Mouse (Mus musculus) spleen, adult 2 months (tissue): Measurements from ENCODE around the gene Foxo3. TPM values are rescaled to one million over a fixed set of nuclear protein-coding genes. Genes with fewer than 3 reads are reported as not detected.

Experiments used
- DNase-seq, 2 experiments: peaks; one replicate each; pipeline versions ENCODE4 v3.0.0 to v3.0.0-alpha.2; 2012 to 2021; ENCODE audit warnings: low spot score in 2 of 2, low read depth in 1 of 2
- H3K27ac ChIP-seq: fragments of 200-500 bp; 2 replicates; pipeline ENCODE4 v1.5.1; 2012; ENCODE audit warnings: low read length, inconsistent platforms; ENCODE audit not compliant: insufficient read depth
- H3K27me3 ChIP-seq: fragments of 200-500 bp; 2 replicates; pipeline ENCODE4 v1.6.1; 2012; ENCODE audit warnings: mild to moderate bottlenecking, moderate library complexity, low read length, inconsistent platforms; ENCODE audit not compliant: control insufficient read depth, insufficient read depth
- H3K36me3 ChIP-seq: fragments of 200-500 bp; 2 replicates; pipeline ENCODE4 v1.6.1; 2012; ENCODE audit warnings: mild to moderate bottlenecking, low read length, inconsistent platforms; ENCODE audit not compliant: control insufficient read depth, insufficient read depth
- H3K4me1 ChIP-seq: fragments of 200-500 bp; 2 replicates; pipeline ENCODE4 v1.6.1; 2011; ENCODE audit warnings: inconsistent platforms; ENCODE audit not compliant: control insufficient read depth, insufficient read depth, insufficient read length
- H3K4me3 ChIP-seq: fragments of 200-500 bp; 2 replicates; pipeline ENCODE4 v1.5.1; 2011; ENCODE audit warnings: mild to moderate bottlenecking, inconsistent platforms; ENCODE audit not compliant: insufficient read depth, insufficient read length; ENCODE audit errors: extremely low read depth
- CTCF ChIP-seq: fragments of 200-500 bp; IDR thresholded peaks from 2 replicates; pipeline ENCODE4 v1.5.1; 2011; ENCODE audit warnings: mild to moderate bottlenecking, inconsistent platforms; ENCODE audit not compliant: insufficient read depth, insufficient read length, insufficient replicate concordance; ENCODE audit errors: extremely low read depth
- POLR2A ChIP-seq: fragments of 200-500 bp; IDR thresholded peaks from 2 replicates; pipeline ENCODE4 v1.6.1; 2011; ENCODE audit warnings: low read depth, low read length, inconsistent platforms
- WGBS: fragments of 180-500 bp; shearing (Covaris S2); methylation state at CpG from one replicate; pipeline ENCODE4 v1.1.7; 2018; 5-methylcytosine and 5-hydroxymethylcytosine counted together
- polyA plus RNA-seq: library from polyadenylated mRNA; depleted of rRNA; stranded (reverse); fragments of >200 nt; gene quantifications from 2 replicates; pipeline ENCODE4 v1.2.3, GENCODE M21; 2012

The Foxo3 gene
- polyA plus RNA-seq, 1 experiment, result 44.6 TPM

- Histone ChIP-seq H3K27me3 (no peaks in the 10 kb centered on the region), H3K4me1 (no peaks in the 10 kb centered on the region), H3K27ac (no peak overlapping the region), H3K4me3 (no peak overlapping the region), H3K36me3 (no peaks in the 10 kb centered on the region)
- WGBS, result 84% methylated on average over 20 of the region's 20 CpGs
- no peak for TF ChIP-seq CTCF
- TF ChIP-seq POLR2A, result no peak
- no peak for DNase-seq
Measured at GRCm38 (mm10) chr10:42204768-42205412, 71.7 kb downstream of the Foxo3 start.

GRCm38 (mm10) chr10:42203321-42204155 lies 73.0 kb downstream of the Foxo3 start:
- no peak for TF ChIP-seq CTCF
- no peak for TF ChIP-seq POLR2A
- WGBS, result 92% methylated on average over 18 of the region's 18 CpGs
- Histone ChIP-seq H3K36me3 (no peaks in the 10 kb centered on the region), H3K4me1 (peaks cover 3% of the 10 kb centered on the region; the same call in 1 of the 2 replicates), H3K4me3 (no peak overlapping the region), H3K27ac (no peak overlapping the region), H3K27me3 (no peaks in the 10 kb centered on the region)
- no peak for DNase-seq

DNA sequence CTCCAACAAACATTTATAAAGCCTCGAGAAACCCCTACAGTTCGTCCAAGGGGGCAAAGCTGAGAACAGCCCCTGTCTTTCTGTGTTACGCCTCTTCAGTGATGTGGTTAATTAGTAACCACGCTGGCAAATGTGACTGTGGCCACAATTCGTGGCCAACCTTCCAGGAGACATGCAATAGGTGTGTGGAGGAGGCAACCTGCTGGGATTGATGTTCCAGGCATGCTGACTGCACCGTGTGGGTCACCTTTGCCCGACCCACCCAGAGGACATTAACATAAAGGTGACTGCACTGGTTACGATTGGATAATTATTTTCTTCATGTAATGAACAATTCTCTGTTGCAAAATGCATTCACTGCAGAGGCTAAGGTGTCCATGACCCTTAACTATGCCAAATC lies 74.0 kb downstream of the Foxo3 start:
- Histone ChIP-seq H3K27ac (no peak overlapping the region), H3K4me1 (peaks cover 3% of the 10 kb centered on the region), H3K36me3 (peaks cover 1% of the 10 kb centered on the region), H3K4me3 (no peak overlapping the region), H3K27me3 (no peaks in the 10 kb centered on the region)
- 75% methylated on average over 8 of the region's 8 CpGs for WGBS
- no peak for TF ChIP-seq POLR2A
- no peak for TF ChIP-seq CTCF
- DNase-seq, result no peak

GRCm38 (mm10) chr10:42199472-42199871 lies 77.1 kb downstream of the Foxo3 start:
- no peak for DNase-seq
- WGBS, result 80% methylated on average over 3 of the region's 3 CpGs
- H3K27me3 ChIP-seq, result no peaks in the 10 kb centered on the region
- peaks cover 17% of the 10 kb centered on the region for H3K36me3 ChIP-seq
- TF ChIP-seq CTCF, result no peak
- TF ChIP-seq POLR2A, result no peak
- H3K4me1 ChIP-seq, result peaks cover 8% of the 10 kb centered on the region
- no peak overlapping the region for H3K4me3 ChIP-seq
- no peak overlapping the region for H3K27ac ChIP-seq

GRCm38 (mm10) chr10:42198682-42199081 lies 77.9 kb downstream of the Foxo3 start:
- no peak overlapping the region for H3K27ac ChIP-seq
- peaks cover 8% of the 10 kb centered on the region for H3K4me1 ChIP-seq
- DNase-seq, result no peak
- peaks cover 18% of the 10 kb centered on the region for H3K36me3 ChIP-seq
- H3K27me3 ChIP-seq, result no peaks in the 10 kb centered on the region
- TF ChIP-seq CTCF (no peak), POLR2A (no peak)
- 40% methylated on average over 3 of the region's 3 CpGs for WGBS
- no peak overlapping the region for H3K4me3 ChIP-seq

GRCm38 (mm10) chr10:42194784-42195183 lies 81.8 kb downstream of the Foxo3 start:
- WGBS, result 45% methylated on average over 6 of the region's 6 CpGs
- Histone ChIP-seq H3K36me3 (peaks cover 18% of the 10 kb centered on the region), H3K27ac (no peak overlapping the region), H3K4me1 (peaks cover 25% of the 10 kb centered on the region), H3K4me3 (no peak overlapping the region), H3K27me3 (no peaks in the 10 kb centered on the region)
- TF ChIP-seq POLR2A, result no peak
- no peak for TF ChIP-seq CTCF
- DNase-seq, result no peak

GRCm38 (mm10) chr10:42193981-42194380 lies 82.6 kb downstream of the Foxo3 start:
- H3K4me3 ChIP-seq, result no peak overlapping the region
- no peaks in the 10 kb centered on the region for H3K27me3 ChIP-seq
- DNase-seq, result no peak
- no peak overlapping the region for H3K27ac ChIP-seq
- WGBS, result 95% methylated on average over 4 of the region's 4 CpGs
- TF ChIP-seq CTCF, result no peak
- TF ChIP-seq POLR2A, result no peak
- H3K36me3 ChIP-seq, result peaks cover 18% of the 10 kb centered on the region
- peaks cover 24% of the 10 kb centered on the region for H3K4me1 ChIP-seq
